In genomic region chr6:127657152-127657551, GRCm38 (mm10) we compare ENCODE assay signal across 28 mouse cellular contexts.
DNase-seq lines count a peak whose midpoint lies in the region; ATAC-seq and TF ChIP-seq lines count a peak whose summit lies in the region.
"Had no signal": no experiment of that assay in that cellular context is flagged by ENCODE, and none has a peak within 500 bp of the region (broad histone marks: within the 10 kb centered on the region; RNA-seq: fewer than 3 reads in every experiment).

No protein-coding gene starts in this region.

- 92% methylated on average over 11 of the region's 11 CpGs for WGBS in hindbrain, embryonic 14.5 days

- no peak for TF ChIP-seq POLR2A in MEL (IDR thresholded peaks at IDR 0.05; ENCODE audit: control insufficient read depth in 1 of 2, insufficient read depth in 1 of 2, low read depth in 1 of 2, low read length in 2 of 2, poor library complexity in 1 of 2)

- H3K4me1 ChIP-seq in megakaryocyte, embryonic 14.5 days, result peaks cover 9% of the 10 kb centered on the region
- H3K4me1 ChIP-seq in MEL (ENCODE audit: control insufficient read depth in 1 of 2, insufficient read depth in 2 of 2, low read length in 2 of 2), result no peaks in the 10 kb centered on the region
- H3K4me1 ChIP-seq in hindbrain, embryonic 14.5 days (replicated peaks; ENCODE audit: control insufficient read depth, insufficient read depth, low read length), result no peaks in the 10 kb centered on the region
- H3K4me1 ChIP-seq: hindbrain, embryonic 15.5 days; kidney, embryonic 15.5 days; liver, embryonic 12.5 days had no signal

- no peak for TF ChIP-seq RAD21 in MEL (IDR thresholded peaks at IDR 0.05; ENCODE audit: low read depth, low read length)

- DNase-seq in adrenal gland, postnatal 14 days, result peak; percentile 12
- no peak for DNase-seq in adrenal gland, adult 18-20 months (ENCODE audit: low spot score in 2 of 2)
- peak; percentile 21 for DNase-seq in MEL (ENCODE audit: low read depth, low spot score)
- DNase-seq in hindbrain, embryonic 14.5 days (ENCODE audit: low spot score), result no peak
- DNase-seq: adrenal gland, adult 8-10 months; B cell, adult 2 months; cerebellum, adult 9-10 months; cerebellum, postnatal 36 days; gastrocnemius, adult 2 months; heart, postnatal 10 days; kidney, adult 18-20 months; kidney, postnatal 25 days; liver, postnatal 0 days; lung, postnatal 4 days; midbrain, embryonic 14.5 days; thymus, adult 18-20 months; thymus, postnatal 25 days had no signal

- H3K79me2 ChIP-seq in MEL (ENCODE audit: control insufficient read depth, insufficient read depth, low read length, poor library complexity), result no peaks in the 10 kb centered on the region

- peak overlapping the region; percentile 50 for H3K4me3 ChIP-seq in megakaryocyte, embryonic 14.5 days (replicated peaks)
- no peak overlapping the region for H3K4me3 ChIP-seq in MEL (ENCODE audit: control insufficient read depth in 1 of 2, insufficient read depth in 1 of 2, low read depth in 2 of 2, low read length in 2 of 2)
- no peak overlapping the region for H3K4me3 ChIP-seq in hindbrain, embryonic 14.5 days (replicated peaks; ENCODE audit: low read length)
- H3K4me3 ChIP-seq: gastrocnemius, adult 2 months; heart, embryonic 13.5 days; hindbrain, embryonic 15.5 days; kidney, embryonic 15.5 days; layer of hippocampus, adult 2 months; liver, embryonic 12.5 days had no signal

- ATAC-seq in megakaryocyte, adult 5-6 weeks (ENCODE audit: poor library complexity, severe bottlenecking), result no peak
- ATAC-seq in CD4-positive, CD25-positive, alpha-beta regulatory T cell, adult 4 months, result no peak
- no peak for ATAC-seq in hindbrain, embryonic 14.5 days (ENCODE audit: low FRiP score)
- ATAC-seq: forebrain, embryonic 14.5 days; liver, embryonic 12.5 days; liver, postnatal 0 days had no signal

- peaks cover 18% of the 10 kb centered on the region for H3K9me3 ChIP-seq in megakaryocyte, embryonic 14.5 days
- no peaks in the 10 kb centered on the region for H3K9me3 ChIP-seq in MEL (replicated peaks; ENCODE audit: insufficient read depth, low read length)
- 0 out of 2 replicates have a peak, but pooled peaks cover 7% of the 10 kb centered on the region for H3K9me3 ChIP-seq in hindbrain, embryonic 14.5 days (ENCODE audit: control insufficient read depth, low read length)
- H3K9me3 ChIP-seq: hindbrain, embryonic 15.5 days; kidney, embryonic 15.5 days; liver, embryonic 12.5 days had no signal

- H3K27ac ChIP-seq in MEL (ENCODE audit: control insufficient read depth, low read depth, low read length), result no peak overlapping the region
- no peak overlapping the region for H3K27ac ChIP-seq in hindbrain, embryonic 14.5 days
- H3K27ac ChIP-seq: gastrocnemius, adult 2 months; heart, embryonic 13.5 days; hindbrain, embryonic 15.5 days; kidney, embryonic 15.5 days; layer of hippocampus, adult 2 months; liver, embryonic 12.5 days; stomach, postnatal 0 days had no signal

- peaks cover 27% of the 10 kb centered on the region for H3K36me3 ChIP-seq in megakaryocyte, embryonic 14.5 days (replicated peaks; ENCODE audit: low read length)
- H3K36me3 ChIP-seq in MEL (ENCODE audit: control insufficient read depth in 1 of 2, insufficient read depth in 2 of 2, low read length in 2 of 2), result no peaks in the 10 kb centered on the region
- H3K36me3 ChIP-seq in hindbrain, embryonic 14.5 days (replicated peaks; ENCODE audit: control insufficient read depth, insufficient read depth), result no peaks in the 10 kb centered on the region
- H3K36me3 ChIP-seq: hindbrain, embryonic 15.5 days; kidney, embryonic 15.5 days had no signal

- H3K27me3 ChIP-seq in megakaryocyte, embryonic 14.5 days (replicated peaks), result peaks cover 4% of the 10 kb centered on the region
- H3K27me3 ChIP-seq in MEL (ENCODE audit: control insufficient read depth in 1 of 2, insufficient read depth in 2 of 2, low read length in 2 of 2), result no peaks in the 10 kb centered on the region
- no peaks in the 10 kb centered on the region for H3K27me3 ChIP-seq in hindbrain, embryonic 14.5 days (ENCODE audit: control insufficient read depth, insufficient read depth, low read length)
- H3K27me3 ChIP-seq: CH12.LX; heart, embryonic 13.5 days; hindbrain, embryonic 15.5 days; kidney, embryonic 15.5 days; liver, embryonic 12.5 days had no signal

- no peak overlapping the region for H3K4me2 ChIP-seq in hindbrain, embryonic 14.5 days (replicated peaks)
- H3K4me2 ChIP-seq: heart, embryonic 13.5 days; hindbrain, embryonic 15.5 days; kidney, embryonic 15.5 days; liver, embryonic 12.5 days had no signal

- no peak for TF ChIP-seq CTCF in MEL (IDR thresholded peaks at IDR 0.05 in 2 of 3, conservative IDR thresholded peaks at IDR 0.05 in 1 of 3; ENCODE audit: control insufficient read depth in 1 of 3, insufficient read depth in 1 of 3, low read depth in 2 of 3, low read length in 3 of 3, poor library complexity in 1 of 3, severe bottlenecking in 1 of 3)

- H3K9ac ChIP-seq in MEL (ENCODE audit: control insufficient read depth, low read depth, low read length, poor library complexity, severe bottlenecking), result no peak overlapping the region
- no peak overlapping the region for H3K9ac ChIP-seq in hindbrain, embryonic 14.5 days
- H3K9ac ChIP-seq: heart, embryonic 13.5 days; hindbrain, embryonic 15.5 days; kidney, embryonic 15.5 days; liver, embryonic 12.5 days; liver, postnatal 0 days had no signal

- no peak for TF ChIP-seq EP300 in MEL (IDR thresholded peaks at IDR 0.05; ENCODE audit: low read depth in 1 of 2, low read length in 2 of 2)

TF ChIP-seq in MEL, 35 proteins besides CTCF, POLR2A, EP300 and RAD21:
- TF ChIP-seq SMC3 (IDR thresholded peaks at IDR 0.05; ENCODE audit: low read depth, low read length) (no peak), JUND (IDR thresholded peaks at IDR 0.05; ENCODE audit: low read depth, low read length) (no peak), MEF2A (IDR thresholded peaks at IDR 0.05; ENCODE audit: extremely low read depth, insufficient replicate concordance, low read depth, low read length, poor library complexity, severe bottlenecking) (no peak), SIN3A (IDR thresholded peaks at IDR 0.05; ENCODE audit: low read length) (no peak), USF1 (IDR thresholded peaks at IDR 0.05; ENCODE audit: low read depth, low read length) (no peak), GATA1 (IDR thresholded peaks at IDR 0.05; ENCODE audit: low read depth, low read length) (no peak), ZNF384 (IDR thresholded peaks at IDR 0.05; ENCODE audit: low read depth, low read length) (no peak), GABPA (IDR thresholded peaks at IDR 0.05; ENCODE audit: low read depth, low read length) (no peak), CHD1 (IDR thresholded peaks at IDR 0.05; ENCODE audit: low read depth, low read length) (no peak), MYB (IDR thresholded peaks at IDR 0.05; ENCODE audit: low read depth, low read length) (no peak), HCFC1 (IDR thresholded peaks at IDR 0.05; ENCODE audit: low read depth, low read length) (no peak), NELFE (IDR thresholded peaks at IDR 0.05; ENCODE audit: low read depth, low read length) (no peak), MAFK (IDR thresholded peaks at IDR 0.05; ENCODE audit: borderline replicate concordance, low read depth, low read length) (no peak), KAT2A (conservative IDR thresholded peaks at IDR 0.05; ENCODE audit: low read depth, low read length) (no peak)
TF ChIP-seq in MEL: peak in this region for 0.

Comparison
In these comparisons a context has a peak if more than half of its experiments do, and no peak if none do; other contexts are left out.
1. DNase-seq: peak in adrenal gland, postnatal 14 days (single experiment) and MEL (single experiment); none in adrenal gland, adult 18-20 months (0 of 2) and hindbrain, embryonic 14.5 days (single experiment).